Mouse (Mus musculus) thymus, adult 2 months (tissue): ENCODE results near the gene Scrn1.

Experiments used
- CTCF ChIP-seq: fragments of 200-500 bp; IDR thresholded peaks from 2 replicates; pipeline ENCODE4 v1.5.1; 2012; ENCODE audit warnings: mild to moderate bottlenecking, control low read depth, low read length, moderate library complexity, borderline replicate concordance; ENCODE audit not compliant: control insufficient read depth, poor library complexity, insufficient read depth; ENCODE audit errors: extremely low read depth
- POLR2A ChIP-seq: fragments of 200-500 bp; IDR thresholded peaks from 2 replicates; pipeline ENCODE4 v1.6.1; 2012; ENCODE audit warnings: mild to moderate bottlenecking, low read length, control low read depth, moderate library complexity; ENCODE audit not compliant: control insufficient read depth, poor library complexity, insufficient read depth; ENCODE audit errors: extremely low read depth

GRCm38 (mm10) chr6:54472846-54473715 is 93.2 kb downstream of the Scrn1 start:
- no peak for TF ChIP-seq CTCF
- TF ChIP-seq POLR2A: no peak
